Comparison of ENCODE assay signal across 15 mouse cellular contexts in the genomic region with DNA sequence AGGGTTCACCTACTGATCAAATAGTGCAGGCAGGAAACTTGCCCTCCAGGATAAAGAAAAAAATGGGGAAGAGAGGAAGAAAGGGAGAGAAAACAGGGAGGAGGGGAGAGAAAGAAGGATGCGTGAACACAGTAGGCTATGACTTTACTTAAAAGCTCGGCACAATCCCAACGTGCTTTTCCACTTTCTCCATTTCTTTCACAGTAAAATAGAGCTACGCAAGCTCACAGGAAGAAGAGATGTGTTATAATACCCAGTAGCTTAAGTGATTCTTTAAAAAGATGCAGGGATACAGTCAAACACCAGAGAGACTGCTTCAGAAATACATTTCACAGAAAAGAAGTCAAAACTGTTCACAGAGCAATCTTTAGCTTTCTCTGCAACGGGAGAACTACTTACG.
DNase-seq lines count a peak whose midpoint lies in the region; ATAC-seq and TF ChIP-seq lines count a peak whose summit lies in the region.
"Had no signal": no experiment of that assay in that cellular context is flagged by ENCODE, and none has a peak within 500 bp of the region (broad histone marks: within the 10 kb centered on the region; RNA-seq: fewer than 3 reads in every experiment).

No protein-coding gene starts in this region.

- TF ChIP-seq CTCF in forebrain, postnatal 0 days (IDR thresholded peaks at IDR 0.05; ENCODE audit: low read depth), result no peak
- no peak for TF ChIP-seq CTCF in heart, postnatal 0 days (IDR thresholded peaks at IDR 0.05; ENCODE audit: low read depth)

- no peak overlapping the region for H3K4me2 ChIP-seq in forebrain, embryonic 16.5 days (ENCODE audit: low read length)
- no peak overlapping the region for H3K4me2 ChIP-seq in forebrain, postnatal 0 days (ENCODE audit: low read depth)
- no peak overlapping the region for H3K4me2 ChIP-seq in heart, postnatal 0 days (ENCODE audit: low read depth, low read length)
- no peak overlapping the region for H3K4me2 ChIP-seq in lung, embryonic 16.5 days (ENCODE audit: low read depth, low read length)
- H3K4me2 ChIP-seq: hindbrain, embryonic 14.5 days; liver, embryonic 12.5 days had no signal

- no peaks in the 10 kb centered on the region for H3K9me3 ChIP-seq in forebrain, embryonic 16.5 days (ENCODE audit: control insufficient read depth, low read length)
- no peaks in the 10 kb centered on the region for H3K9me3 ChIP-seq in forebrain, postnatal 0 days (ENCODE audit: low read length)
- H3K9me3 ChIP-seq in heart, postnatal 0 days (replicated peaks; ENCODE audit: control insufficient read depth, low read length), result no peaks in the 10 kb centered on the region
- no peaks in the 10 kb centered on the region for H3K9me3 ChIP-seq in lung, embryonic 16.5 days (ENCODE audit: control insufficient read depth, low read length)
- H3K9me3 ChIP-seq: liver, embryonic 12.5 days had no signal

- DNase-seq in forebrain, postnatal 0 days, result no peak
- DNase-seq in heart, postnatal 0 days (ENCODE audit: low spot score), result no peak
- DNase-seq in heart, postnatal 14 days, result no peak
- no peak for DNase-seq in lung, postnatal 36 days
- DNase-seq in telencephalon, adult 2 months (ENCODE audit: low read depth, low spot score), result peak; percentile 27
- no peak for DNase-seq in cerebellum, adult 8-10 months
- DNase-seq: embryo, embryonic 11 days; gastrocnemius, postnatal 25 days; midbrain, embryonic 14.5 days; retina, postnatal 1 day; thymus, postnatal 4 days had no signal

- peaks cover 23% of the 10 kb centered on the region for H3K4me1 ChIP-seq in forebrain, embryonic 16.5 days (replicated peaks; ENCODE audit: control insufficient read depth, insufficient read depth, low read length)
- peaks cover 17% of the 10 kb centered on the region for H3K4me1 ChIP-seq in forebrain, postnatal 0 days (ENCODE audit: insufficient read depth)
- H3K4me1 ChIP-seq in heart, postnatal 0 days (ENCODE audit: control insufficient read depth, insufficient read depth), result peaks cover 18% of the 10 kb centered on the region
- peaks cover 7% of the 10 kb centered on the region; the same call in 1 of the 2 replicates for H3K4me1 ChIP-seq in lung, embryonic 16.5 days (replicated peaks; ENCODE audit: control insufficient read depth, insufficient read depth, low read length)
- H3K4me1 ChIP-seq: liver, embryonic 12.5 days had no signal

- 68% methylated on average over 6 of the region's 6 CpGs for WGBS in forebrain, embryonic 16.5 days
- 57% methylated on average over 6 of the region's 6 CpGs for WGBS in forebrain, postnatal 0 days
- WGBS in heart, postnatal 0 days, result 77% methylated on average over 6 of the region's 6 CpGs
- WGBS in lung, embryonic 16.5 days, result 72% methylated on average over 6 of the region's 6 CpGs

- no peak for ATAC-seq in forebrain, embryonic 16.5 days
- no peak for ATAC-seq in forebrain, postnatal 0 days
- ATAC-seq in heart, postnatal 0 days (ENCODE audit: insufficient read depth, low read depth), result no peak
- ATAC-seq in lung, embryonic 16.5 days (ENCODE audit: low read depth), result no peak
- ATAC-seq: liver, embryonic 12.5 days had no signal

- no peak overlapping the region for H3K9ac ChIP-seq in forebrain, embryonic 16.5 days (replicated peaks; ENCODE audit: low read depth, low read length)
- no peak overlapping the region for H3K9ac ChIP-seq in forebrain, postnatal 0 days
- H3K9ac ChIP-seq in heart, postnatal 0 days (replicated peaks; ENCODE audit: low read depth, low read length), result no peak overlapping the region
- no peak overlapping the region for H3K9ac ChIP-seq in lung, embryonic 16.5 days (ENCODE audit: low read length)
- H3K9ac ChIP-seq: hindbrain, embryonic 14.5 days; liver, embryonic 12.5 days had no signal

- H3K27ac ChIP-seq in forebrain, embryonic 16.5 days (ENCODE audit: low read length), result 0 out of 2 replicates have a peak overlapping the region, but pooled peaks have one; percentile 22
- no peak overlapping the region for H3K27ac ChIP-seq in forebrain, postnatal 0 days (ENCODE audit: low read depth, low read length)
- H3K27ac ChIP-seq in heart, postnatal 0 days (ENCODE audit: low read depth), result peak overlapping the region; percentile 45
- peak overlapping the region; percentile 57; the same call in 1 of the 2 replicates for H3K27ac ChIP-seq in lung, embryonic 16.5 days (ENCODE audit: low read length)
- H3K27ac ChIP-seq: hindbrain, embryonic 14.5 days; liver, embryonic 12.5 days had no signal

- H3K4me3 ChIP-seq in forebrain, embryonic 16.5 days (replicated peaks; ENCODE audit: low read length), result no peak overlapping the region
- H3K4me3 ChIP-seq in forebrain, postnatal 0 days (ENCODE audit: low read depth, low read length), result no peak overlapping the region
- H3K4me3 ChIP-seq in heart, postnatal 0 days (ENCODE audit: low read depth, low read length), result no peak overlapping the region
- no peak overlapping the region for H3K4me3 ChIP-seq in lung, embryonic 16.5 days (ENCODE audit: low read length)
- H3K4me3 ChIP-seq: liver, embryonic 12.5 days had no signal

- H3K27me3 ChIP-seq in forebrain, embryonic 16.5 days (replicated peaks; ENCODE audit: control insufficient read depth, insufficient read depth, low read length), result no peaks in the 10 kb centered on the region
- H3K27me3 ChIP-seq in forebrain, postnatal 0 days (ENCODE audit: insufficient read depth, low read length), result no peaks in the 10 kb centered on the region
- H3K27me3 ChIP-seq in heart, postnatal 0 days (ENCODE audit: control insufficient read depth, insufficient read depth, low read length), result no peaks in the 10 kb centered on the region
- H3K27me3 ChIP-seq in lung, embryonic 16.5 days (ENCODE audit: control insufficient read depth, insufficient read depth, low read depth, low read length), result no peaks in the 10 kb centered on the region
- H3K27me3 ChIP-seq: liver, embryonic 12.5 days had no signal

- no peaks in the 10 kb centered on the region for H3K36me3 ChIP-seq in forebrain, embryonic 16.5 days (ENCODE audit: control insufficient read depth, insufficient read depth)
- no peaks in the 10 kb centered on the region for H3K36me3 ChIP-seq in forebrain, postnatal 0 days (ENCODE audit: insufficient read depth)
- 0 out of 2 replicates have a peak, but pooled peaks cover 3% of the 10 kb centered on the region for H3K36me3 ChIP-seq in heart, postnatal 0 days (replicated peaks; ENCODE audit: control insufficient read depth, insufficient read depth, low read length)
- H3K36me3 ChIP-seq in lung, embryonic 16.5 days (ENCODE audit: control insufficient read depth, insufficient read depth, low read length), result peaks cover 2% of the 10 kb centered on the region; the same call in 1 of the 2 replicates
- H3K36me3 ChIP-seq: liver, embryonic 12.5 days had no signal

- intact Hi-C loops in heart, postnatal 14 days (cut with DNase I), result no loop called here

- no peak for TF ChIP-seq EP300 in heart, postnatal 0 days (IDR thresholded peaks at IDR 0.05; ENCODE audit: low read depth)
